Mouse (Mus musculus): ENCODE results near the gene Nme6. TPM values are rescaled to one million over a fixed set of nuclear protein-coding genes. Genes with fewer than 3 reads are reported as not detected.

The Nme6 gene
- polyA plus RNA-seq, 1 experiment from 2014 or later: 55.7 TPM

- H3K27me3 ChIP-seq: no peaks in the 10 kb centered on the region
- H3K27ac ChIP-seq (replicated peaks): peak overlapping the region; percentile 85
- peaks cover 23% of the 10 kb centered on the region for H3K36me3 ChIP-seq
- peak; percentile 72 for ATAC-seq (replicated peaks)
- peak overlapping the region; percentile 88 for H3K4me3 ChIP-seq
- H3K4me2 ChIP-seq (replicated peaks): peak overlapping the region; percentile 61
- peak overlapping the region; percentile 93 for H3K9ac ChIP-seq (replicated peaks)
- H3K9me3 ChIP-seq: no peaks in the 10 kb centered on the region
- peaks cover 17% of the 10 kb centered on the region for H3K4me1 ChIP-seq
- WGBS: under 1% methylated on average over 72 of the region's 76 CpGs
Measured at GRCm38 (mm10) chr9:109875695-109876601, 43.4 kb downstream of the Nme6 start.

- ATAC-seq (replicated peaks): no peak
- Histone ChIP-seq H3K27me3 (no peaks in the 10 kb centered on the region), H3K4me2 (replicated peaks) (peak overlapping the region; percentile 61), H3K4me3 (peak overlapping the region; percentile 88), H3K9ac (replicated peaks) (peak overlapping the region; percentile 93), H3K9me3 (no peaks in the 10 kb centered on the region), H3K27ac (replicated peaks) (peak overlapping the region; percentile 85; the same call in 1 of the 2 replicates), H3K36me3 (peaks cover 29% of the 10 kb centered on the region), H3K4me1 (peaks cover 17% of the 10 kb centered on the region)
- WGBS: 4% methylated on average over 3 of the region's 3 CpGs
Measured at GRCm38 (mm10) chr9:109876756-109877155, 44.2 kb downstream of the Nme6 start.

GRCm38 (mm10) chr9:109877666-109878065 is 45.1 kb downstream of the Nme6 start:
- Histone ChIP-seq H3K36me3 (peaks cover 38% of the 10 kb centered on the region), H3K4me3 (peak overlapping the region; percentile 88)

GRCm38 (mm10) chr9:109879305-109879704 is 46.8 kb downstream of the Nme6 start:
- Histone ChIP-seq H3K36me3 (peaks cover 52% of the 10 kb centered on the region), H3K4me1 (peaks cover 17% of the 10 kb centered on the region), H3K4me2 (replicated peaks) (no peak overlapping the region), H3K9me3 (no peaks in the 10 kb centered on the region), H3K9ac (replicated peaks) (no peak overlapping the region), H3K4me3 (no peak overlapping the region), H3K27ac (replicated peaks) (no peak overlapping the region), H3K27me3 (no peaks in the 10 kb centered on the region)
- no peak for ATAC-seq (replicated peaks)
- WGBS: 95% methylated on average over 1 of the region's 1 CpGs

More at GRCm38 (mm10) chr9:109877666-109878065, 45.1 kb downstream of the Nme6 start:
- H3K9ac ChIP-seq (replicated peaks): no peak overlapping the region
- H3K4me2 ChIP-seq (replicated peaks): peak overlapping the region; percentile 61
- no peaks in the 10 kb centered on the region for H3K9me3 ChIP-seq
- peaks cover 17% of the 10 kb centered on the region for H3K4me1 ChIP-seq
- WGBS: 71% methylated on average over 5 of the region's 5 CpGs
- ATAC-seq (replicated peaks): no peak
- H3K27me3 ChIP-seq: no peaks in the 10 kb centered on the region
- H3K27ac ChIP-seq (replicated peaks): no peak overlapping the region

GRCm38 (mm10) chr9:109886259-109886658 is 53.7 kb downstream of the Nme6 start:
- Histone ChIP-seq H3K9ac (replicated peaks) (no peak overlapping the region), H3K27me3 (no peaks in the 10 kb centered on the region), H3K9me3 (no peaks in the 10 kb centered on the region), H3K36me3 (peaks cover 94% of the 10 kb centered on the region), H3K4me1 (no peaks in the 10 kb centered on the region), H3K4me2 (replicated peaks) (no peak overlapping the region), H3K27ac (replicated peaks) (no peak overlapping the region), H3K4me3 (no peak overlapping the region)
- 91% methylated on average over 4 of the region's 4 CpGs for WGBS
- no peak for ATAC-seq (replicated peaks)

GRCm38 (mm10) chr9:109887321-109887720 is 54.8 kb downstream of the Nme6 start:
- no peak overlapping the region for H3K9ac ChIP-seq (replicated peaks)

GRCm38 (mm10) chr9:109891501-109891900 is 59.0 kb downstream of the Nme6 start:
- 90% methylated on average over 8 of the region's 8 CpGs for WGBS

More at GRCm38 (mm10) chr9:109887321-109887720, 54.8 kb downstream of the Nme6 start:
- H3K9me3 ChIP-seq: no peaks in the 10 kb centered on the region
- 94% methylated on average over 5 of the region's 5 CpGs for WGBS
- H3K27ac ChIP-seq (replicated peaks): no peak overlapping the region
- no peaks in the 10 kb centered on the region for H3K27me3 ChIP-seq
- no peak for ATAC-seq (replicated peaks)
- H3K36me3 ChIP-seq: peaks cover 96% of the 10 kb centered on the region
- no peaks in the 10 kb centered on the region for H3K4me1 ChIP-seq
- no peak overlapping the region for H3K4me2 ChIP-seq (replicated peaks)
- H3K4me3 ChIP-seq: no peak overlapping the region

More at GRCm38 (mm10) chr9:109891501-109891900, 59.0 kb downstream of the Nme6 start:
- Histone ChIP-seq H3K9me3 (no peaks in the 10 kb centered on the region), H3K4me1 (peaks cover 2% of the 10 kb centered on the region; the same call in 1 of the 2 replicates), H3K4me3 (no peak overlapping the region), H3K27ac (replicated peaks) (no peak overlapping the region), H3K36me3 (peaks cover 66% of the 10 kb centered on the region), H3K9ac (replicated peaks) (no peak overlapping the region), H3K27me3 (no peaks in the 10 kb centered on the region), H3K4me2 (replicated peaks) (no peak overlapping the region)
- ATAC-seq (replicated peaks): no peak

Small RNAs within 50 kb of the gene (microRNA-seq; reads per million reads assigned to microRNA genes)
- 1.1 reads per million for gene Mir7089

Other genes with a start within 250 kb of the Nme6 start
- gene Fbxw24, start 206.7 kb upstream of the Nme6 start, polyA plus RNA-seq (2015; fragmentation: Nextera tagmentation; extraction: Ambion mirVana): not detected in 2 replicates
- not detected in 2 replicates for gene Fbxw25, start 168.1 kb upstream of the Nme6 start, polyA plus RNA-seq (2015; fragmentation: Nextera tagmentation; extraction: Ambion mirVana)
- gene Fbxw18, start 130.0 kb upstream of the Nme6 start, polyA plus RNA-seq (2015; fragmentation: Nextera tagmentation; extraction: Ambion mirVana): not detected in 2 replicates
- gene Fbxw26, start 86.7 kb upstream of the Nme6 start, polyA plus RNA-seq (2015; fragmentation: Nextera tagmentation; extraction: Ambion mirVana): not detected in 2 replicates
- 0.14 TPM in 1 of 2 replicates, not detected in the other for gene Fbxw27, start 42.1 kb upstream of the Nme6 start, polyA plus RNA-seq (2015; fragmentation: Nextera tagmentation; extraction: Ambion mirVana)
- gene Spink8, start 20.5 kb upstream of the Nme6 start, polyA plus RNA-seq (2015; fragmentation: Nextera tagmentation; extraction: Ambion mirVana): not detected in 2 replicates
- 0.47 and 0.60 TPM in 2 replicates for gene Camp, start 16.9 kb downstream of the Nme6 start, polyA plus RNA-seq (2015; fragmentation: Nextera tagmentation; extraction: Ambion mirVana)
- gene Cdc25a, start 42.8 kb downstream of the Nme6 start, polyA plus RNA-seq (2015; fragmentation: Nextera tagmentation; extraction: Ambion mirVana): 21.4 and 22.7 TPM in 2 replicates
- 117 and 119 TPM in 2 replicates for gene Map4, start 98.7 kb downstream of the Nme6 start, polyA plus RNA-seq (2015; fragmentation: Nextera tagmentation; extraction: Ambion mirVana)